Mouse (Mus musculus) bone marrow, adult 2 months (tissue): ENCODE data around the gene Olfr467.

Experiments used
- CTCF ChIP-seq: fragments of 200-500 bp; IDR thresholded peaks from 2 replicates; pipeline ENCODE4 v1.5.1; 2011; ENCODE audit warnings: low read length, control low read depth; ENCODE audit not compliant: control insufficient read depth, insufficient read depth
- POLR2A ChIP-seq: fragments of 200-500 bp; IDR thresholded peaks from 2 replicates; pipeline ENCODE4 v1.6.1; 2011; ENCODE audit warnings: low read depth, mild to moderate bottlenecking, control low read depth, low read length, borderline replicate concordance; ENCODE audit not compliant: control insufficient read depth

DNA sequence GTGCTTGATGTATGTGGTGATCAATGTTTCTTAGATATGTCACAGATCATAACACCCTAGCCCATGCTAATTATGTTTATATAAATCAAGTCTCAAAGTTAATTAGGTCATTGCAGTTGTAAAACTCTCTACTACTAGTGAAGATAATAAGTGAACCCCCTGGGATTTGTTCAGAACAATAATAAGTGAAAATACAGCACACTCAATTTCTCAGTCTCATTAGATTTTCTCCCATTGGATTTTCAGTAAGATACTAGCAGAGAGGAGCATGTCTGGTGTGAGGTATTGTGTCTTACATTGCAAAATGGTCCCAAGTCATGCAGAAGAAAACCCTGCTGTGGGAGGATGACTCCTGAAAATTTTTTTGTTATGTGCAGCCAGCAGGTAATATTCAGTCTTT is at the start of gene Olfr467:
- TF ChIP-seq CTCF: no peak
- no peak for TF ChIP-seq POLR2A
